Mouse (Mus musculus): Measurements from ENCODE around the gene Ggt6.
A peak's percentile ranks its signal among the peaks of the same experiment; 100 is the strongest.

The Ggt6 gene

DNA sequence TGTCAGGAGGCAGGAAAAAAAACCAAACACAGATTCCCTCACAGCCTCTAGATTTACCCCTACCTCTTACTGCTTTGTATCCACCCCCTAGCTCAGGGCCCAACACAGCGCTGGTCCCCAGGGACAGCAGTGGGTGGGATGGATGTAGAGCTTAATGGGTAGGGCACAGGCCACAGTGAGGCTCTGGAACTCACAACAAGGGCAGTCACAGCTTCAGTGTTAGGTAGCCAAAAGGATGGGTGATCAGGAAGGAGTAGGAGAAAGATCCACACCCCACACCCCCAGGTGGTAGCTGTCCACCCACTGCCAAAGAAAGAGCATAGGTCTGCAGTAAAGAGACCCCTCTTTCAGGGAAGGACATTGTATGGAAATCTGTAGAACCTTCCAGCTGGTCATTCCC, 42.3 kb downstream of the Ggt6 start:
- DNase-seq, result no peak

DNA sequence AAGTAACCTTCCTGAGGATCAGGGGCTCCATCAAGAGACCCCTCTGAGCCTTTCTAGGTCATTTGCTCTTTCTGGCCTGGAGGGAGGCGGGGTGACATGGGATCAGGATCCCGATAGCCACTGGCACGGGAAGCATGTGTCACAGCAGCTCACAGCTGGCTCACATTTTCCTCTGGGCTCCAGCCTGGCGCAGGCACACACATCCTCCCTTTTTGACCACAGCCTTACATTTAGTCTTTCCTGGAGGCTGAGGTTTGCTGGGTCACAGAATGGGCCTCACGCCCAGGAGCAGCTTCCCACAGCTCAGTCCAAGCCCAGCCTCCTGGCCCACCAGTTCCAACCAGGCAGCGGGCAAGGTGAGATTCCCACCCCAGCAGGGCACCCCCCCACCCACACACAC, 42.9 kb downstream of the Ggt6 start:
- DNase-seq, result no peak

DNA sequence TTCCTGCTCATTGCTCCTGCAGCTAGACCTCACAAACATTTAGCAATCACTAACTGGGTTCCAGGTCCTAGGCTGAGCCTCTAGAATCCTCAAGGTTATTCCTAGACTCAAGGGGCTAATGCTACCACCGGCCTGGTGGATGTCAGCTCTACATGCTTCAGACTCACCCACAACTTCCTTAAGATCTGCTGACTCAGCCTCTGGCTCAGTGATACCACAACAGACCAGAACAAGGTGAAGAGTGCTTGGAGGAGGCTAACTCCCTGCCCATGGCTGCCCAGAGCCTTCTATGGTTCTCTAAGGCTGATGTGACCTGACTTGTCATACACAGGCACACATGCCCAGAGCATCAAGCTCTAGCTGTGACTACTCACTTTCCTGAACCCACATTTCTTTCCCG, 44.2 kb downstream of the Ggt6 start:
- DNase-seq, result no peak

GRCm38 (mm10) chr11:72481313-72481712, 46.0 kb downstream of the Ggt6 start:
- DNase-seq, result no peak

GRCm38 (mm10) chr11:72481952-72482351, 46.6 kb downstream of the Ggt6 start:
- DNase-seq, result no peak

DNA sequence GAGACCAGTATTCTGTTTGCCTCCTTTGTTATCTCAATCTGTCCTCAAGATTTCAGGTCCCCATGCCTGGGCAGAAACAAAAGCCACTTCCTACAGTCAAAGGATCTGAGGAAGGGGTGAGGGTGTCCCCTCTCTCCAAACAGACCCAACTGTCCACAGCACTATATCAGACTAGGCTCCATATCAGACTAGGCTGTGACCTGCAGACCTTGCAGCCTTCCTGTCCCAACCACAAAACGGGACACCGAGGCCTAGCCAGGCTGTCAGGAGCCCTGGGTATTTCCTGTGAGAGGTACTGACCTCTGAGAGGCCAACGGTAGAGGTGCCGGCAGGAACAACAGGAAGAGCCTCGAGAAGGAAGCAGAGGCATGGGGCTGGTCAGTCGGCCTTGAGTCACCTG, 49.2 kb downstream of the Ggt6 start:
- no peak for DNase-seq

DNA sequence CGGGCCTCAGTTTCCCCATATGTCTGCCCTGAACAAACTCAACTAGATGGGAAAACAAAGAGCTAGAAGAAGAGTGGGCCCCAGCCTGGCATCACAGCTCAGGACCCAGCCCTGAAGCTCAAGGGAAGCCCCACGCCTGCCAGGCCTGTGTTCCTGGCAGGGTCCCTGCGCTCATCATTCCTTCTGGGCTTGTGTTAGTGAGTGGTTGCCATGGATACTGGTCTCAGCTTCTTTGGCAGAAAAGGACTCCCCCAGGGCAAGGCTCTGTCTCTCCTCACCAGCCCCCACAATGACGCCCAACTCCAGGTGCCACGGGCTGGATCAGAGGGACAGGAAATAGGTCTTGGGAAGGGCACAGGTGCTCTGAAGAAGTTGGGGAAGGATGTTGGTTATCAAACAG, 49.8 kb downstream of the Ggt6 start:
- DNase-seq, result peak; percentile 70

GRCm38 (mm10) chr11:72485960-72486359, 50.6 kb downstream of the Ggt6 start:
- no peak for DNase-seq

DNA sequence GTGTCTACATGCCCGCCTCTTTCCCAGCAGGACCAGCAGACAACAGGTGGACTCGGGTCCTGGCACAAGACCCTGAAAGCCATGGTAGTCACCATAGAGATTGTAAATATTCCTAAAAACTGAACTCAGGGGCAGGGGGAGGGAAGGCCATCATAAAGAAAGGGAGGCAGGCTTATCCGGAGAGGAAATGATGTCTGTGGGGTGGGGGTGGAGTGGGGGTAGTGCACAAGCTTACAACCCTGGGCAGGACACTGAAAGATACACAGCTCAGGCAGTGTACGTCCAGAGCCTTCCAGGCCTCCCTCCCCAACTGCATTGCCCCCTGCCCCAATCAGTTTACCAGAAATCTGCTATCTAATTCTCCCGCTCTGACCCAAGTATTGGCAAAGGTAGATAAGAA, 51.8 kb downstream of the Ggt6 start:
- DNase-seq, result no peak

DNA sequence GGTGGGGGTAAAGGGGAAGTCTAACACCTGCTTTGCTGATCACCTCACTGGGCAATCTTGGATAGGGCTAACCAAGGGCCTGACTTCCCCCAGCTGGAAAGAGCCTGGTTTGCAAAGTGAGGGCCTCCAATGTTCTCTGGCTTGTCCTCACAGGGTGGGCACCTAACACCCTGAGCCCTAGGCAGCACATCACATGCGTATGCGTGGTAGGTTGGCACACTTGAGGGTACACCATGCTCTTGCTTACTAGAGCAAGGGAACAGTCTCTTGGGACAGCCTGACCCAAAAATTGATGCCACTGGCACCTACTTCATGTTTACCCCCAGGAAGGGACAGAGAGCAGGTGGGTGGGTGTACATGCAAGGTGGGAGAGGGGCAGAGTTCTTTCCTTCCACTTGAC, 52.4 kb downstream of the Ggt6 start:
- no peak for DNase-seq

All from layer of hippocampus, adult 9-11 months (tissue).